9 mouse cellular contexts compared by ENCODE assay signal in genomic region chr11:118908981-118909813, GRCm38 (mm10). TPM values are rescaled to one million over a fixed set of nuclear protein-coding genes. Genes with fewer than 3 reads are reported as not detected.
DNase-seq lines count a peak whose midpoint lies in the region; ATAC-seq lines count a peak whose summit lies in the region.
"Had no signal": no experiment of that assay in that cellular context is flagged by ENCODE, and none has a peak within 500 bp of the region (broad histone marks: within the 10 kb centered on the region; RNA-seq: fewer than 3 reads in every experiment).

No protein-coding gene starts in this region.

- WGBS in heart, embryonic 16.5 days: under 1% methylated on average over 81 of the region's 90 CpGs
- under 1% methylated on average over 66 of the region's 90 CpGs for WGBS in forebrain, embryonic 14.5 days
- under 1% methylated on average over 64 of the region's 90 CpGs for WGBS in midbrain, embryonic 13.5 days

- intact Hi-C loops in heart, postnatal 14 days (cut with DNase I): no loop called here

- peaks cover 8% of the 10 kb centered on the region for H3K4me1 ChIP-seq in heart, embryonic 16.5 days (ENCODE audit: control insufficient read depth, insufficient read depth, low read length)
- peaks cover 16% of the 10 kb centered on the region for H3K4me1 ChIP-seq in forebrain, embryonic 14.5 days (ENCODE audit: control insufficient read depth, insufficient read depth, low read length)
- H3K4me1 ChIP-seq in midbrain, embryonic 13.5 days (replicated peaks): peaks cover 64% of the 10 kb centered on the region

- H3K27me3 ChIP-seq in heart, embryonic 16.5 days (ENCODE audit: control insufficient read depth, insufficient read depth, low read length): peaks cover 64% of the 10 kb centered on the region
- H3K27me3 ChIP-seq in forebrain, embryonic 14.5 days (replicated peaks; ENCODE audit: control insufficient read depth, insufficient read depth, low read length): peaks cover 14% of the 10 kb centered on the region; the same call in 1 of the 2 replicates
- peaks cover 26% of the 10 kb centered on the region for H3K27me3 ChIP-seq in midbrain, embryonic 13.5 days

- no peaks in the 10 kb centered on the region for H3K36me3 ChIP-seq in heart, embryonic 16.5 days (ENCODE audit: control insufficient read depth, insufficient read depth)
- H3K36me3 ChIP-seq in forebrain, embryonic 14.5 days (ENCODE audit: control insufficient read depth, insufficient read depth, low read length): no peaks in the 10 kb centered on the region
- H3K36me3 ChIP-seq in midbrain, embryonic 13.5 days: no peaks in the 10 kb centered on the region

- H3K4me2 ChIP-seq in heart, embryonic 16.5 days (ENCODE audit: low read depth, low read length): peak overlapping the region; percentile 62
- H3K4me2 ChIP-seq in forebrain, embryonic 14.5 days (ENCODE audit: low read length): peak overlapping the region; percentile 92
- H3K4me2 ChIP-seq in midbrain, embryonic 13.5 days (replicated peaks): peak overlapping the region; percentile 90

- no peak for DNase-seq in heart, postnatal 14 days
- peak; percentile 75 for DNase-seq in cerebellum, adult 11 months
- DNase-seq in forebrain, embryonic 14.5 days (ENCODE audit: low spot score): peak; percentile 72
- no peak for DNase-seq in Muller cell, postnatal 12 days (ENCODE audit: inconsistent ontology term)
- DNase-seq in gastrocnemius, adult 18-20 months (ENCODE audit: low spot score): no peak

- no peaks in the 10 kb centered on the region for H3K9me3 ChIP-seq in heart, embryonic 16.5 days (replicated peaks; ENCODE audit: control insufficient read depth, low read length)
- no peaks in the 10 kb centered on the region for H3K9me3 ChIP-seq in forebrain, embryonic 14.5 days (replicated peaks; ENCODE audit: control insufficient read depth, low read length)
- H3K9me3 ChIP-seq in midbrain, embryonic 13.5 days: no peaks in the 10 kb centered on the region

- no peak overlapping the region for H3K9ac ChIP-seq in heart, embryonic 16.5 days (ENCODE audit: low read length)
- peak overlapping the region; percentile 89 for H3K9ac ChIP-seq in forebrain, embryonic 14.5 days (ENCODE audit: low read length)
- peak overlapping the region; percentile 87 for H3K9ac ChIP-seq in midbrain, embryonic 13.5 days (replicated peaks)

- peak overlapping the region; percentile 45 for H3K4me3 ChIP-seq in heart, embryonic 16.5 days (ENCODE audit: low read length)
- peak overlapping the region; percentile 79 for H3K4me3 ChIP-seq in forebrain, embryonic 14.5 days (ENCODE audit: low read depth, low read length)
- H3K4me3 ChIP-seq in midbrain, embryonic 13.5 days (replicated peaks): peak overlapping the region; percentile 80

- no peak overlapping the region for H3K27ac ChIP-seq in heart, embryonic 16.5 days (ENCODE audit: low read length)
- peak overlapping the region; percentile 93 for H3K27ac ChIP-seq in forebrain, embryonic 14.5 days (ENCODE audit: low read depth, low read length)
- H3K27ac ChIP-seq in midbrain, embryonic 13.5 days: peak overlapping the region; percentile 95

- ATAC-seq in heart, embryonic 16.5 days (replicated peaks; ENCODE audit: extremely low read depth, insufficient read depth, low FRiP score): no peak
- ATAC-seq in forebrain, embryonic 14.5 days: peak; percentile 75
- ATAC-seq in midbrain, embryonic 13.5 days: peak; percentile 61
- ATAC-seq in activated CD4-positive, CD25-positive, alpha-beta regulatory T cell, adult 4 months: no peak

RNA-seq across cellular contexts. Expression of gene Rbfox3, which starts 2.2 kb away (rescaled TPM):
- polyA plus RNA-seq in heart, embryonic 16.5 days (2015; fragmentation: Nextera tagmentation; extraction: Ambion mirVana): 0.09 and 0.16 TPM in 2 replicates
- total RNA-seq in heart, postnatal 14 days (2021): under 1 TPM; 0.12 to 0.29 TPM
- polyA plus RNA-seq in forebrain, embryonic 14.5 days (2014; fragmentation: Nextera tagmentation; extraction: Ambion mirVana): 28.2 and 32.3 TPM in 2 replicates
- 28.2 and 29.9 TPM in 2 replicates for polyA plus RNA-seq in midbrain, embryonic 13.5 days (2015; fragmentation: Nextera tagmentation; extraction: Ambion mirVana)
- under 1 TPM in 1 of 2 experiments, not detected in 1; 0.11 TPM for polyA plus RNA-seq in activated CD4-positive, CD25-positive, alpha-beta regulatory T cell, adult 4 months (2017; shearing (Covaris generic))
- under 1 TPM in 1 of 2 experiments, not detected in 1; 0.09 TPM for total RNA-seq in gastrocnemius, adult 18-20 months (2021)
- total RNA-seq: CH12.LX had no signal

Comparison
In these comparisons a context has a peak if more than half of its experiments do, and no peak if none do; other contexts are left out.
1. ATAC-seq: peak in forebrain, embryonic 14.5 days (single experiment) and midbrain, embryonic 13.5 days (single experiment); none in heart, embryonic 16.5 days (single experiment) and activated CD4-positive, CD25-positive, alpha-beta regulatory T cell, adult 4 months (single experiment).
2. DNase-seq: peak in cerebellum, adult 11 months (single experiment) and forebrain, embryonic 14.5 days (single experiment); none in heart, postnatal 14 days (0 of 2), Muller cell, postnatal 12 days (single experiment) and gastrocnemius, adult 18-20 months (single experiment).
3. RNA of gene Rbfox3, which starts 2.2 kb away (polyA plus RNA-seq): 28.2 to 29.9 TPM in midbrain, embryonic 13.5 days and 28.2 to 32.3 TPM in forebrain, embryonic 14.5 days; 0.11 TPM in activated CD4-positive, CD25-positive, alpha-beta regulatory T cell, adult 4 months and 0.09 to 0.16 TPM in heart, embryonic 16.5 days; every median in the first group is over 10 times any median in the second.
4. Peak in every context shown above with its lines, with median percentiles within 50 percentile points of each other: H3K4me2 ChIP-seq and H3K4me3 ChIP-seq.